Mouse (Mus musculus) heart, embryonic 13.5 days (tissue): ENCODE measurements around the gene A830005F24Rik. TPM values are rescaled to one million over a fixed set of nuclear protein-coding genes. Genes with fewer than 3 reads are reported as not detected.

Experiments used
- microRNA counts: library from miRNA; unstranded; fragments of <30 nt; microRNA quantifications from one replicate; lab custom pipeline; 2016
- microRNA-seq: library from miRNA; unstranded; fragments of <30 nt; microRNA quantifications from one replicate; pipeline ENCODE4, GENCODE M21; 2016
- polyA plus RNA-seq: library from polyadenylated mRNA; unstranded; fragments of >200 nt; fragmentation: Nextera tagmentation; extraction: Ambion mirVana; gene quantifications from 2 replicates; pipeline ENCODE4 v1.2.1, GENCODE M21; 2015

A830005F24Rik gene
- polyA plus RNA-seq, 1 experiment from 2014 or later, result 0.44 TPM

MicroRNAs within 50 kb of the gene (microRNA counts, 519-probe panel; counts per million panel counts)
- microRNA mmu-let-7a (lab: Ali Mortazavi, UCI) (6,860 counts per million, percentile 97 among the panel's probes with 10 or more counts), microRNA mmu-let-7d (lab: Ali Mortazavi, UCI) (7,277 counts per million, percentile 98 among the panel's probes with 10 or more counts), microRNA mmu-let-7f (lab: Ali Mortazavi, UCI) (5,807 counts per million, percentile 92 among the panel's probes with 10 or more counts)

Small RNAs within 50 kb of the gene (microRNA-seq; reads per million reads assigned to microRNA genes)
- gene Gm24111 (not detected), gene Mirlet7a-1 (93.8 reads per million, percentile 54 among the genes with 10 or more reads in this experiment), gene Mirlet7d (12,368 reads per million, percentile 96 among the genes with 10 or more reads in this experiment), gene Mirlet7f-1 (not detected)

Other genes with a start within 250 kb of the A830005F24Rik start
- 2.2 and 2.7 TPM in 2 replicates for gene Zfp169, start 119 bp upstream of the A830005F24Rik start, polyA plus RNA-seq
- 4.6 and 6.6 TPM in 2 replicates for gene Ptpdc1, start 112.1 kb downstream of the A830005F24Rik start, polyA plus RNA-seq
- gene Barx1, start 149.4 kb downstream of the A830005F24Rik start, polyA plus RNA-seq, result 0.44 and 1.5 TPM in 2 replicates